Mouse (Mus musculus) thymus, postnatal 36 days (tissue): ENCODE measurements around the gene Gm20431.

Experiments used
- DNase-seq, 2 experiments: peaks; one replicate each; pipeline ENCODE4 v3.0.0; 2022; ENCODE audit warnings: mixed read lengths in 2 of 2

Gm20431 gene

DNA sequence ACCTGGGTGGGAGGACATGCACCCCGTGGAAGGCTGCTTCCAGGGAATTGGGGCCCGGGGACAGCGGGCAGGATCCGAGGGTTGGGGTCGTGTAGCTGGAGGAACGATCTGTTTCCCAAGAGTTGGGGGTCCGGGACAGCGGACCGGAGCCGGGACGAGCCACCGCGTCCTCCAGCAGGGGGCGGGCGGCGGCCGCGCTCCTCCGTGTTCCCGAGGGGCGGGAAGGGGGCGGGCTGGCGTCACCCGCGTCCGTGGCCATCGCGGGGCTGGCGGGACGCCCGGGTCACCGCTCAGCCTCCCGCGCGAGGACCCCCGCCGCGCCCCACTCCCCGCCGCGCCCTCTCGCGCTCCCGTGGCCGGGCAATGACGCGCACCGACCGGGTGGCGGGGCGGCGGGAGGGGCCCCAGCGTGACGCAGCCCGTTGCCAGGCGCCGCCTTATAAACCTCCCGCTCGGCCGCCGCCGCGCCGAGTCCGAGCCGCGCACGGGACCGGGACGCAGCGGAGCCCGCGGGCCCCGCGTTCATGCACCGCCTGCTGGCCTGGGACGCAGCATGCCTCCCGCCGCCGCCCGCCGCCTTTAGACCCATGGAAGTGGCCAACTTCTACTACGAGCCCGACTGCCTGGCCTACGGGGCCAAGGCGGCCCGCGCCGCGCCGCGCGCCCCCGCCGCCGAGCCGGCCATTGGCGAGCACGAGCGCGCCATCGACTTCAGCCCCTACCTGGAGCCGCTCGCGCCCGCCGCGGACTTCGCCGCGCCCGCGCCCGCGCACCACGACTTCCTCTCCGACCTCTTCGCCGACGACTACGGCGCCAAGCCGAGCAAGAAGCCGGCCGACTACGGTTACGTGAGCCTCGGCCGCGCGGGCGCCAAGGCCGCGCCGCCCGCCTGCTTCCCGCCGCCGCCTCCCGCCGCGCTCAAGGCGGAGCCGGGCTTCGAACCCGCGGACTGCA is 27.5 kb upstream of the Gm20431 start, which contains the start of gene Cebpb:
TSS of gene Cebpb (plus strand) at position 418 of the 954 bp plus-strand sequence.
- DNase-seq: peak; percentile 74 to 75

DNA sequence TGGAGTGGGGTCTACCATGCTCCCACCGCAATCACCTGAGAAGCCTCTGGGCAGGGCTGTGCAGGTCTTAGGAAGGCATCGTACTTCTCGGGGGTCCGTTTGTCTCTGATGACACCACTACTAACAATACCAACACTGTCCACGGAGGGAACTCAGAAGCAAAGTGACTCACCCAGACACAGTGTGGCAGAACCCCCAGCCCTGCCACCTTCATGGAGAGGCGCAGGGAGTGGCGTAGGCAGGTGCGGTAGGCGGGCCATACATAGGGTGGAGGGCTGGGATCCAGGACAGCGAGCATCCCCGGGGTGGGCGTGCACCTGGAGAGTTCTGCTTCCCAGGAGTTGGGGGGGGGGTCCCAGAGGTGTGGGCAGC is 26.8 kb upstream of the Gm20431 start:
- no peak for DNase-seq

DNA sequence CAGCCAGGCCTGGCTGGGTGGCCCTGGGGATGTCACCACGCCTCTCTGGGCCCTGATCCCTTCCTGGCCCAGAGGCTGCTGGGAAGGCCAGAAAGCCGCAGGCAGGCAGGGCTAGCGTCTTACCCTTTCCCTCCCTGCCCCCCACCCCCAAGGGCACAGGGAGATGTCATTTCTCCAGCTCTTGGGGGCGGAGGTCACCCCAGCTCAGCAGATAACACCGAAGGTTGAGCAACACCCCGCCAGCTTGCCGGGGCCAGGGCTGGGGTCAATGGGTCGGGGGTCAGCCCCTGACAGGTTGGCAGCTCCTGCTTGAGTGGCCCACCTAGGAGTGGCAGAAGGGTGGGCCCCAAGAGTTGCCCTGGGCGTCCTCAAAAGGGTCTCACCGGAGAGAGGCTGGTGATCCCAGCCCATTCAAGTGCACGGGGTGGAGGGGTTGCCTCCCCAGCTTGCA is 26.4 kb upstream of the Gm20431 start:
- no peak for DNase-seq

DNA sequence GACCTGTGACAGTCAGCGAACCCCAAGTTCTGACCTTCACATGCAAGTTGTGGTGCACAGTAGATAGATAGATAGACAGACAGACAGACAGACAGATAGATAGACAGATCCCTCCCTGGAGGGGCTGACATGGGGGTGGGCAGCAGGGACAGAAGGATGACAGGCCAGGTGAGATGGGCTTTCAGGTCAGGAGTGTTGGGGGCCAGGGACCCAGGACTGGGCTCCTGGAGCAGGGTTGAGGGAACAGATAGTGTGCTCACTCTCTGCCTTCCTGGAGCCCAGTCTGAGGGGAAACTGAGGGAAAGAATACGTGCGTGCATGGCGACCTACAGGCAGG is 25.9 kb upstream of the Gm20431 start:
- no peak for DNase-seq

DNA sequence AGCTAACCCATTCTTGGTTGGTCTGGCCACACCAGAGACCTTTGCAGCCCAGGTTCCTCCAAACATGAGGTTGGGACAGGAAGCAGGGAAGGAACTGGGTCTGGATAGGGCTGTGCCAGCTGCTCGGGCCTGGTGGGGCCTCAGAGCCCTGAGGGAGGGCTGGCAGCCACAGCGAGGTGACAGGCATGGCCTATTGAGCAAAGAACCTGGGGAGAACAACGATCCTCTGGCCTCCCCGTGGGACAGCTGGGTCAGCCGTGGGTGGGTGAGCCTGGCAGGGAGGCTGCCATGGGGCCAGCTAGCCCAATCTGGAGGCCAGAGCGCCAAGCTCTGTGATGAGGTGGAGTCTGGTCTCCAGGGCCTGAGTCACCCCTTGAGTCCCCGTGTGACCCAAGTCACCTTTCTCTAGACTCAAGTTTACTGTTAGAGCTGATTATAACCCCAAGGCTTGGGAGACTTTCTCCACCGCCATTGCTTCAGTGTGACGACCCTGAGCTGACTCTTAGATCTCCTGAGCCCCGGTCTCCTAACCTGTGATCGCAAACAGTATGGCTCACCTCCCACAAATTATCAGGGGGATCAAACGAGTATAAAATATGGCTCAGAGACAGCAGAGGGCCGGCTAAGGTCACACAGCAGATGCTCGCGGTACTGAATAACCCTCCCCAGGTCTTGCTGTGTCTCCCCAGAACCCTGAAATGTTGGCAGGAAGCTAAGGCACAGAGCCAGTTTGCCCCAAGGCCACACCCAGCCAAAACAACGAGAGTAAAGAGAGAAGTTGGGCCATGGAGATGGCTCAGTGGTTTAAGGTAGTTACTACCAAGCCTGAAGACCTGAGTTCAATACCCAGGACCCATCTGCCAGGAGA is 25.3 kb upstream of the Gm20431 start:
- no peak for DNase-seq

DNA sequence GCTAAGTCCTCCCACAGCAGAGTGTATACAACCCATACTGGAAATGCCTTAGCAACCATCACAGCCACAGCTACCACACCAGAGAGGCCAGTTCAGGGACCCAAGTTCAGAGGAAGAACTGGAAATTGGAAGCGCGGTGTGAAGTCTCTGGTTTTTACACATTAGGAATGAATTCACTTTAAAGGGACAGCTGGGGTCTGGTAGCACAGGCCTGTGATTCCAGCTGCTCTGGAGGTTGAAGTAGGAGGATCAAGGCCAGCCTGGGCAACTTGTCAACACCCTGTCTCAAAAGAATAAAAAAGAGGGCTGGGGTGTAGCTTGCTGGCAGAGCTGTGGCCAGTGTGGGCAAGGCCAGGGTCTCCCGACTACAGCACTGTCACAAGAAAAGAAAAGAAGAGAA is 24.6 kb upstream of the Gm20431 start:
- no peak for DNase-seq

DNA sequence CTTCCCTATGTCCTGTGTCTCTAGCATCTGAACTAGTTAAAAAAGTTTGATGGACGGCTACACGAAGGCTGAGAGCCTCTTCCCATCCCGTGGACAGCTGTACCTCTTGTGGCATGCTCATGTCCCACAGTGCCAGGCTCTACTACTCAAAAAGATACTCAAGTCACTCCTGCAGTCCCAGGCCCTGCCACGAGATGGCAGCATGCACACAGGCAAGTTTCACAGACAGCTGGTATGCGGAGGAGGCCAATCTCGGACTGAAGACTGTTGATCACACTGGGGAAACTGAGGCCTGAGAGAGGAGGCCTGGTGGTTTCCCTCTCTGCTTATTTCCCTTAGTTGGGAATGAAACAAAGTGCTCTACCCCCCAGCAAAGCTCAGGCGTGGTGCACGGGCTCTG is 23.8 kb upstream of the Gm20431 start:
- peak; percentile 89 to 96 for DNase-seq

DNA sequence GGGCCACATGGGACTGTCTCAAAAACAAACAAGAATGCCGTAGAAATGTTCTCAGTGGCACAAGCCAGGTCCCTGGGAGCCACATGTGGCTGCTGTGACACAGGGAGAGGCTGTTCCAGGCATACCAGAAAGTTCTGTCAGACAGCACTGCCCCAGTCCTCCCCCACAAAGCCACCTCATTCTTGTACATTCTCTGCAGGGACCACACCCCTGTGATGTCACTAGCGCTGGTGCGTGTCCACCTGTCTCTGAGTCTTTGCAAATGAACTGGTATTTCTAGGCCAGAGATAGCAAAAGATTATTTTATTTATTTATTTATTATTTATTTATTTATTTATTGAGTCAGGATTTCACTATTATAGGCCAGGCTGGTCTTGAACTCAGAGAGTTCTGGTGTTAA is 22.4 kb upstream of the Gm20431 start:
- no peak for DNase-seq

DNA sequence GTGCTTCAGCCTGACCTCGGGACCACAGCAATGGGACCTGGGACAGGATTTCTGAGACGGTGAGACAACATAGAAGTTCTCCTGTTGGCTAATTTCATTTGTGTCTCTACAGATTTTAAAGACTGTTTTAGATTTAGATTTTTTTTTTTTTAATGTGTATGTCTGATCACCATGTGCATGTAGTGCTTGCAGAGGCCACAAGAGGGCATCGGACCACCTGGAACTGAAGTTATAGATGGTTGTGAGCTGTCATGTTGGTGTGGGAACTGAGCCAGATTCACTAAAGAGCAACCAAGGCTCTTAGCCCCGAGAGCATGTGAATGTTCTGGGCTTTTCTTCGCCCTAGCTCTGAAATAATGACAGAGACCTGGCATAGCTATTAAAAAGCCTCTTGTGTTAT is 19.4 kb upstream of the Gm20431 start:
- peak; percentile 70 to 74 for DNase-seq

DNA sequence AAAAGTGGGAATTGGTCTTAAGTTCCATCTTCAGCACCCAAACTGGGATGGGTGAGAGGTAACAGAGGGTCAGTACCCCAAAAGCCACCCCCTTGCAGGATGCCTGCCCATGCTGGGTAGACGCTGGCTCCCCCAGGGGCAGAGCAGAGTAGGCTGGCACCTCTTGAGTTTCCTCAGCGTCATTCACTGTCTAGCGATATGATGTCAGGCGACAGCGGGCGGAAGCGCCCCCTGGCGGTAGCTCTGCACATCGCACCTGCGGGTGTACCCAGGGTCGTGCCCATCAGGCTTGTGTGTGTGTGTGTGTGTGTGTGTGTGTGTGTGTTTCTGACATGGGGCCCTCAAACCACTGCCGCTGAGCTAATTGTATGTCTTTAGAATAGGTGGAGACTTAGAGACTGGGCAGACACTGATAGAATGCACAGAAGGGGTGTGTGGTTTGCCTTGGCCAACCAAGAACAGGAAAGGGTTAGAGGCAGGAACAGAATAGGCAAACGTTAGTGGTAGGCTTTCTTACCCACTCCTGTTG is 18.7 kb upstream of the Gm20431 start:
- DNase-seq: peak; percentile 87 to 88

DNA sequence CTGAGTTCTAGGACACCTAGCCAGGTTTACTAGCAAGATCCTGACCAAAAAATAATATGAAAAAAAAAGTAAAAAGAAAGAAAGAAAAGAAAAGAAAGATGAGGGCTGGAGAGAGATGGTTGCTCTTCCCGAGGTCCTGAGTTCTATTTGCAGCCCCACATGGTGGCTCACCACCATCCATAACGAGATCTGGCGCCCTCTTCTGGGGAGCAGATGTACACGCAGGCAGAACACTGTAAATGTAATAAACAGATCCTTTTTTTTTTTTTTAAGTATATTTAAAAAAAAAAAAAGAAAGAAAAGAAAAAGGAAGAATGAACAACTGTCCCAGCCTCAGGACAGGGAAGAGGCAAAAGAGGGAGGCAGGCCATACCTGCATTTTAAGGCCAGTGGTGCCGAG is 17.3 kb upstream of the Gm20431 start:
- DNase-seq: no peak

DNA sequence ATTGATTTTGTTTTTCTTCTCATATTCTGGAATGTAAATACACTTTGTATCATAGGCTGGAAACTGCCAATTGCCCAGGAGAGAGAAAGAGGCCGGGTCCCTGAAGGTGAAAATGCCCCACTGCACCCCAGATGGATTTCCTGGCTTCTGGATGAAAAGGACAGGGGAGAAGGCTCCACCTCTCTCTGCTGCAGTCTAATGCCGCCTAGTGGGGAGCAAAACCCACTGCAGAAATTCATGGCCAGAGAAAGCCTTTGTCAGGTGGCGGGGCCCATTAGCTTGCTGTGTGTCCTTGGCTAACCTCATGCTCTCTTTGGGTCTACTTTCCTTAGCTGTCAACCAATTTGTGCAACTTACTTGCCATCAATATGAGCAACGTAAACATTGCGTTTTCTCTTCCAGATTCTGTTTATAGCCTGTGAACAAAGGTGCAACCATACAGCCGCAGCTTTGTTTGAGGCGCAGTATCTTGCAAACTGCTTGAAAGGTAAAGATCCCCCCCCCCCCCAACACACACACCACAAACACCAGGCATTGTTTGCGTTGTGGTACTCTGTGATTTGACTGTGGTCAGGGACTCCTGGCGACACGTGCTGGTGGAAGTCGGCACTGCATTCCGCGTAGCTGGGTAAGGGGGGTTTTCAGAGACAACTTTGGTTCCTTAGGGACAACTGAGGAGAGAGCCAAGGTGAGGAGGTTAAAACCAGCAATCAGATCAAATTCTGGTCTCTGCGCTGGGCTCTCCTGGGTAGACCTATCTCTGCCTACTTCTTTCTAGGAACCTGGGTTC is 14.0 kb upstream of the Gm20431 start:
- DNase-seq: peak in 1 of 2 experiments; percentile 42

DNA sequence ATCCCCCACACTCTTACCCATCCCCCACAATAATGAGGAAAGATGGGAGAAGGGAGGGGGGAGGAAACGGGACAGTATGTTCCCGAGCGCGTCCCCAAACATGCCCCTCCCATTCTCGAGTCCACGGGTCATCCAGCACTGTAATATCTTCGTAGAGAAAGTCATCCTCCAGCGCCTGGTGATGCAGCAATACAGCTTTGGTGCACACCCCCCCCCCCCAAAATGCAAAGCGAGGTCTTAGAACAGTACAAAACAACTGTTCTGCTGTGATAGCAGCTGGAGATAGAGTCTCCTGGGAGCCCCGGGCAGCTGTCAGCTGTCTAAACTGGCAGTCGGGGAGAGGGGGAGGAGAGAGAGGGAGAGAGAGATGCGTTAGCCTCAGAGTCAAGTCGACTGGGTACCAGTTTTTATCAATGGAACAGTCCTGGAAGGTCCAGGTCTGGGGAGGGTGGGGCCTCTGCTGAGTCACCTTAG is 11.0 kb upstream of the Gm20431 start:
- DNase-seq: peak in 1 of 2 experiments; percentile 43

DNA sequence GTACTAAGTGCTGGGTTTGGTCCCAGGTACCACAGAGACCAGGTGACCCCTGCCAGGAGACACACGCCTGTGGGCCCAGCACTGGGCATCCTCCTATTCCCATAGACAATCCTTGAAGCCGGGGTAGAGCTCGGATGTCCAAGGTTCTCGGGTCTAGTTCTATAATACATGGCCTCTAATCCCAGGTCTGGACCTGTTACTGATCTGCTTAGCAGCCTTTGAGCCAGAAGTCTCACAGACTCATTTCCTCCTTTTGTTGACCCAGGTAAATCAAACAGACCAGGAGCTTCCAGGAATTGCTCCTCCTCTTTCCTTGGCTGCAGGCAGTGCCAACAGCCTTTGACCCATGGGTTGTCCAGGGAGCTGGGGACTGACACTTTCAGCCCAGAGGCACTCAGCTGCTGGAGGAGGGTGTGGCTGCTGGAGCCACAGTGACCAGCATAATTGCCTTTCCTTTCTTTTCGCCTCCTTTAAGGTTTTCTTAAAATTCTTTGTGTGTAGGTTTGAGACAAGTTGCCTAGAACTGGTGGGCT is 9.9 kb upstream of the Gm20431 start:
- no peak for DNase-seq

DNA sequence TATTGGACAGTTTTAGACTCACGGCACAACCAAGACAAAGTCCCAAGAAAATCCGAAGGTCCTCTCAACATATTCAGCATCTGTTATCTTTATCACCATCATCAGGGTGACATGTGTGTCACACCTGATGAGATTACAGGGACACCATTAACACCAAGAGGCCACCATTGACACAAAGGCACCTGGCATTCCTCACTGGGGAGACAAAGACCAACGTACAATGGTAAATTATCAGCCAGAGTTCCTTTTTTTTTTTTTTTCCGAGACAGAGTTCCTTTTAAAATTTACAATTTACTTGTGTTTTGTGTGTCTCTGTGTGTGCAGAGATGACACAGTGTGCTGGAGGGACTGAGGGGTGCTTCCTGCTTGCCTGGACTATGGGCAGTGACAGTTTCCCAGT is 8.1 kb upstream of the Gm20431 start:
- DNase-seq: no peak

DNA sequence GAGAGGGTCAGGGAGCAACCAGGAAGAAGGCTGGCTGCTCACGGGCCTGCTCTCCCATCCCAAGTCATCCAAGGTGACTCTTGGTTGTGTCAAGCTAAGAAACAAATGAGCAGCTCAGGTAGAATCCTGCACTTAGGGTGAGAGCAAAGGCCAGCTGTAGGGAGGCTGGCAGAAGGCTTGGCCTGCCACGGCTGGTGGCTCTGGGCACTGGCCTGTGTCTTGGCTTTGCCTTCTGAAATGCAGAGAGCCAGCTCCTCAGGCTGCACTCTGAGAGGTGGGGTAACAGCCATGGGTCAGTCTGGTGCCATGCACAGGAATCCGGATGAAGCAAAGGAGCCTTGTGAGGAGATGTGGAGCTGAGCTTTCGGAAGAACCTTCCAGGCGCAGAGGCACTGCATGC is 7.1 kb upstream of the Gm20431 start:
- DNase-seq: no peak

DNA sequence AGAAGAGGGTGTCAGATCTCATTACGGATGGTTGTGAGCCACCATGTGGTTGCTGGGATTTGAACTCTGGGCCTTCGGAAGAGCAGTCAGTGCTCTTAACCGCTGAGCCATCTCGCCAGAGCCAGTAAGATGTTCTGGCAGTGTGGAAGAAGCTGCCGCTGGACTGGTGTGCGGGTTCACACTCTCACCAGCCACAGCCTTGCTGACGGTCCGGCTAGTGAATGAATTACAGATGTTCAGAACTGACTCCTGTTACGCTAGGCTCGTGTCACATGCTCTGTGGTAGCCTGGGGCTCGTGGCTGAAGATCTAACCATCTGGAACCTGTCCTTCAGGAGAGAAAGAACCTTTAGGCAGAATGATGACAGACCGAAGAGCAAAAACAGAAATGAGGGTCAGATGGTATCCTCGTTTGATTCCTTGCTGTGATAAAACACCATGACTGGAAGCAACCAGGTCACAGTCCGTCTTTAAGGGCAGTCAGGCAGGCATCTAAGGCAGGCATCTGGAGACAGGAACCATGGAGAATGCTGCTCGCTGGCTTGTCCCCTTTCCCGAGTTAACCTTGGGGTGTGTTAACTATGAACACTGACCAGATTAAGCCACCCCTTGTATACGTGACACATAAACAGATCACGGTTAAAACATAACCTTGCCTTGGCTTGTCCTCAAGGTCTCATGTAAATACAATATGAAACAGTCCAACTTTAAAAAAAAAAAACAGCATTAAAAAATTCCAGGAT is 4.8 kb upstream of the Gm20431 start:
- DNase-seq: no peak

DNA sequence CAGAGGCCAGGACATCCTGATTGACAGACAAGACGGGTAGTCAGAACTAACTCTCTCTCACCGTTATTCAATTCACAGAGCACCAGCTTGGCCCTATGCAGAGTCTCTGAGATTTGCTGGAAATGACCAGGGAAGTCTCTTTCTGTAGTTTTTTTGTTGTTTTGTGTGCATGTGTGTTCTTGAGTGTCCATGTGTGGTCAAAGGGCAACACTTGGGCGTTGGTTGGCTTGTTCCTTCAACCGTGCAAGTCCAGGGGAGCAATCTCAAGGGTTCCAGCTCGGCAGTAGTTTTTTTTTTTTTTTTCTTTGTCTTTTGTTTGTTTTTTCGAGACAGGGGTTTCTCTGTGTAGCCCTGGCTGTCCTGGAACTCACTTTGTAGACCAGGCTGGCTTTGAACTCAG is 1.4 kb upstream of the Gm20431 start:
- no peak for DNase-seq

DNA sequence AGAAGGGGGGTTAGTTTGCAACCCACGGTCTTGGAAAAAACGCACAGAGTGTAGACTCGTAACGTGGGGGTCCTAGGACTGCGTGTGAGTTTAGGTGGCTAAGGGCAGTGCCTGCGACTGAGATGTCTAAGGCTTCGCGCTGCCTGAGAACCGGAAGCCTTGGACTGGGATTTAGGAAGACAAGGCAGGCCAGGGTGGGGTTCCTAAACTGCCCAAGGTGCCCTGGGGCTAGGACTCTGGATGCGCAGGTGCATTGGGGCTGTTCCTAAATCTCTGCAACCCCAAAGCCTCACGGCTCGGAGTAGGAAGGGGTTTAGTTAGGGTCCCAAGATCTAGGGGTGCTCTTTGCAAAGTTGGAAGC is 705 bp downstream of the Gm20431 start:
- DNase-seq: peak in 1 of 2 experiments; percentile 31

DNA sequence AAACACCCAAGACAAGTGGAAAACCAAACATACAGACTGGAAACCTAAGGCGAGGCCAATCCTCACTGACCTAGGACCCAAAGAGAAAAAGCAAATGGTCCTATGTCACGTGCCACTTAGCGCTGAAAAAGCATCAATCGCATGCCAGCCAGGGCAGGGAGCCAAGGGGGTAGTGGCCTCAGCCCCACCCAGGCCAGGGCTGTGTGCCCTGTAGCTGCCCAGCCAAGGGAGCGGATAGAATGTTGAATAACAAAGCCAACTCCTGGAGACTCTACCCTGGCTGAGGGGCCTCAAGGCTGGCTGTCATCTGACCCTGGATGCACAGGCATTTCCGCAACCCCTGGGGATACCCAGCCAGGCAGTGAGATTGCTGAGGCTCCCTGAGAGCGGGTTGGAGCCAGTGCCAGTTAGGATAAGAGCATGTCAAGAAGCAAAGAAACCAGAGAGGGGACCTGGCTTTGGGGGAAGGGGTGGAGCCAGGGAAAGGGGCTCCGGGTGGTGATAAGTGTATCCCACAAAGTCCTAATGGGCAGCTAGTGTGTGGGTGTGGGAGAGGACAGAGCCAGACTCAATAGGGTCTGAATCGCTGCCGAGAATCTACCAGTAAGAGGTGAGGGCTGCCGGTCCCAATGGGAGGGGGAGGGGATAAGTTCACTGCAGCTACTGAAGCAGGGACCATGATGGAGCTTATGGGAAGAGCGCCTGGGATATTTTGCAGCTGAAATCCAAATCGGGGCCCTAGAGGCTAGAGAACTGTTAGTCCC is 1.3 kb downstream of the Gm20431 start:
- DNase-seq: no peak
